Mouse (Mus musculus) thymus, adult 2 months (tissue): ENCODE results near the gene Slc35a5.

ENCODE experiments used
- CTCF ChIP-seq: fragments of 200-500 bp; IDR thresholded peaks from 2 replicates; pipeline ENCODE4 v1.5.1; 2012; ENCODE audit warnings: mild to moderate bottlenecking, control low read depth, low read length, moderate library complexity, borderline replicate concordance; ENCODE audit not compliant: control insufficient read depth, poor library complexity, insufficient read depth; ENCODE audit errors: extremely low read depth
- POLR2A ChIP-seq: fragments of 200-500 bp; IDR thresholded peaks from 2 replicates; pipeline ENCODE4 v1.6.1; 2012; ENCODE audit warnings: mild to moderate bottlenecking, low read length, control low read depth, moderate library complexity; ENCODE audit not compliant: control insufficient read depth, poor library complexity, insufficient read depth; ENCODE audit errors: extremely low read depth

- TF ChIP-seq CTCF (peak; percentile 81; the same call in 1 of the 2 replicates), POLR2A (no peak)
Observed at GRCm38 (mm10) chr16:45090005-45090404, 68.5 kb downstream of the Slc35a5 start.
